Mouse (Mus musculus) E14TG2a.4 (cell line): Measurements from ENCODE around the gene C1rl.

Source experiments
- CTCF ChIP-seq: conservative IDR thresholded peaks from 2 replicates; pipeline ENCODE4 v1.5.1; 2014; ENCODE audit warnings: low read length
- POU5F1 ChIP-seq: IDR thresholded peaks from 2 replicates; pipeline ENCODE4 v1.6.1; 2014; ENCODE audit warnings: low read length, borderline replicate concordance

GRCm38 (mm10) chr6:124496054-124496453 lies 3.1 kb downstream of the C1rl start:
- TF ChIP-seq CTCF (no peak), POU5F1 (no peak)
